Mouse (Mus musculus) kidney, adult 8-10 months (tissue): ENCODE measurements at regions not wholly inside any gene's neighbourhood (a gene's known extent, or its start where the extent isn't known, plus 50 kb on each side); places are given as distances from the start of the nearest gene placed in this dataset.
"Not testable (repeated sequence)": the region's sequence is repeated elsewhere in the genome, so short reads cannot be mapped to it uniquely, and the experiment has no call there.

Experiments used
- DNase-seq, 2 experiments: peaks; one replicate each; pipeline ENCODE4 v3.0.0; 2022

DNA sequence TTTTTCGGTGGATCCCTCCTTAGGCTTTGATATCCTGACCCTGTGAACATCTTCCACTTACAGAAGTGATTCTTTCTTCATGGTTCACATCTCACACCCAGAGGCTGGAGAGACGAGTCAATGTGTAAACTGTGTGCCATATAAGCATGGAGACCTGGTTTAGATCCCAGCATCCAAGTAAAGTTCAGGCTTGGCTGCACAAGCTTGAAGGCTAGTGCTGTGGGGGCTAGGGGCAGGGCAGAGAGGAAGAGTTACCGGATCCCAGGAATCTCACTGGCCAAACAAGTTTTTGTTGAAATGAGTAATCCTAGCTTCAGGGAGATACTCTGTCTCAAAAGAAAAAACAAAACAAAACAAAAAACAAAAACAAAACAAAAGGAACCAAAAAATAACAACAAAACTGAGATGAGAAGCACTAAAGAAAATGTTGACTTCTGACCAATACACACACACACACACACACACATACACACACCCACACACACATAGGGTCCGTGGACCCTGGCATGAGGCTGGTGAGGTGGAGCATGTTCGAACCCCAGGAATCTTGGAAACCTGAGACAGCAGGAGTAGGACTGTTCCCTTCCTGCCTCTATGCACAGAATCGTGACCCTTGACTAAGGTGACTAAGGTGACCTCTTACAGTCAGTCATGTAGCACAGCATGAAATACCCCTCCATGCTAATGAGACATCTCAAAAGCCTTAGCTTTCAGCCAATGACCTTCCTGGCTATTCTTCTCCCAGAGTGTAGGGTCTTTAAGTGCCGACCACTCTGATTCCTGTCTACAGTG lies 55.2 kb downstream of the Gm12728 start:
- DNase-seq = no peak

DNA sequence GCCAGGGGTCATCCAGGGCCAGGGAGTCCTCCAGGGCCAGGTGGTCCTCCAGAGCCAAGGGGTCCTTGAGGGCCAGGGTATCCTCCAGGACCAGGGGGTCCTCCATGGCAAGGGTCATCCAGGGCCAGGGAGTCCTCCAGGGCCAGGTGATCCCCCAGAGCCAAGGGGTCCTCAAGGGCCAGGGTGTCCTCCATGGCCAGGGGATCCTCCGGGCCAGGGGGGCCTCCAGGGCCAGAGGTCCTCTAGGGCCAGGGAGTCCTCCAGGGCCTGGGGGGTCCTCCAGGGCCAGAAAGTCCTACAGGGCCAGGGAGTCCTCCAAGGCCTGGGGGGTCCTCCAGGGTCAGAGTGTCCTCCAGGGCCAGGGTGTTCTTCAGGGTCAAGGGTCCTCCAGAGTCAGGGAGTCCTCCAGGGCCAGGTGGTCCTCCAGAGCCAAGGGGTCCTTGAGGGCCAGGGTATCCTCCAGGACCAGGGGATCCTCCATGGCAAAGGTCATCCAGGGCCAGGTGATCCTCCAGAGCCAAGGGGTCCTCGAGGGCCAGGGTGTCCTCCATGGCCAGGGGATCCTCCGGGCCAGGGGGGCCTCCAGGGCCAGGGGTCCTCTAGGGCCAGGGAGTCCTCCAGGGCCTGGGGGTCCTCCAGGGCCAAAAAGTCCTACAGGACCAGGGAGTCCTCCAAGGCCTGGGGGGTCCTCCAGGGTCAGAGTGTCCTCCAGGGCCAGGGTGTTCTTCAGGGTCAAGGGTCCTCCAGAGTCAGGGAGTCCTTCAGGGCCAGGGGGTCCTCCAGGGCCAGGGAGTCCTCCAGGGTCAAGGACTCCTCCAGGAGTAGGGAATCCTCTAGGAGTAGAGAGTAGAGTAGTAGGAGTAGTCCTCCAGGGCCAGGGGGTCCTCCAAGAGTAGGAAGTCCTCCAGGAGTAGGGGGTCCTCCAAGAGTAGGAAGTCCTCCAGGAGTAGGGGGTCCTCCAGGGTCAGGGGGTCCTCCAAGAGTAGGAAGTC lies 56.6 kb downstream of the Gm12728 start:
- DNase-seq = not testable (repeated sequence)

GRCm38 (mm10) chr4:105853086-105853485 lies 63.4 kb downstream of the Gm12728 start:
- no peak for DNase-seq

DNA sequence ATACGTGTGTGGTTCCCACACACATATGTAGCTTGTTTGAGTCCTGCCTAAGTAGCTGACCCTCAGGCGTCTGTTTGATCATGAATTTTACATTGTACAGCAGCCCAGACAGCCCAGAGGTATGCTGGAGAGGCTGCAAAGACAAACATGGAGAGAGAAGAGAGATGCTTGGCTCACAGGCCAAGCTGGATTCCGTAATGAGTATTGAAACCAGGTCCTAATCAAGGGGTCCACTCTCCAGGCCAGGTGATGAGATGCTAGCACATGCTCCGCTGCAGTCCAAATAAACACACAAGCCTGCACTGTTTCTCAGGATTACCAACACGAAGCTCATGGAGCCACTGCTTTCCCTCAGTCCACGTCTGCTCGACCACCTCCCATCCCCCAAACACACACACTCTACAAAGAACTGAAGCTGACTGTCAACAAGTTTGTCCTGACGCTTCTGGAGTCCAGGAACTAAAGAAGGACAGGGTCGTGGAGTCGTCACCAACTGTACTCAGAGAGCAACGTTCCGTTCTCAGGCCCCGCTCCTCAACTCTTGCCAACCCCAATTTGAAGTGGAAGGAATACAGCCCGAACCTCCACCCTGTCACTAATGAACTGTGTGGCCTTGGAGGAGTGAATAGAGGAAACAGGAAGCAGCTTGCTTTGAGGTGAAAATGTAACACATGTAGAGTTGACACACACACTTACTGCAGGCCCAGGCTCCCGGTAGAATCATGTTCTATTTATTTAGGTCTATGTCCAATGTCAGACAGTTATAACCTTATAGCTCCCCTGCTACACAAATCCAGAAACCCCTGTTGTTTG lies 69.6 kb downstream of the Gm12728 start:
- DNase-seq = no peak

GRCm38 (mm10) chr4:105860930-105861653 lies 71.4 kb downstream of the Gm12728 start:
- no peak for DNase-seq

GRCm38 (mm10) chr4:105861654-105862037 lies 72.0 kb downstream of the Gm12728 start:
- DNase-seq = no peak

GRCm38 (mm10) chr4:105870512-105870911 lies 80.8 kb downstream of the Gm12728 start:
- no peak for DNase-seq

- DNase-seq = no peak
Measured at GRCm38 (mm10) chr4:105877246-105877645, 87.6 kb downstream of the Gm12728 start.

- DNase-seq = no peak
Measured at GRCm38 (mm10) chr4:105879891-105880290, 90.2 kb downstream of the Gm12728 start.

GRCm38 (mm10) chr4:105884791-105885190 lies 95.1 kb downstream of the Gm12728 start:
- DNase-seq = no peak

DNA sequence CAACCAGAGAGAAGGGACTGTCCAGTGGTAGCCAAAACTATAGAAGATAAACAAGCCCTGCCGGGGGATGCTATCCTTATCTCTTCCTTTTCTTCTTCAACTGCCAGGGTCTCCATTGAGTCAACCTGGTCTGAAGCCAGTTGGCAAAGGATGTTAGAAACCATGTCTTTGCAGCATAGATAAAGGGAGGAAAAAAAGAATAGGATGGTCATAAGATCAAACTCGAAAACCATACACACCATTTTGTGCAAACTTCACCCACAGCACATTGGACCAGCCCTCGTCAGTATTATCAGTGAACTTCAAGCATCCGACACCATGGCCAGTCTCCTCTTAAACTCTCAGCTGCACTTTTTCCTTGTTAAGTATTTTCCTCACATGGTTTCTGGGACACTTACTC lies 101.8 kb downstream of the Gm12728 start:
- no peak for DNase-seq

- no peak for DNase-seq
Measured at GRCm38 (mm10) chr4:105892065-105892464, 102.4 kb downstream of the Gm12728 start.

DNA sequence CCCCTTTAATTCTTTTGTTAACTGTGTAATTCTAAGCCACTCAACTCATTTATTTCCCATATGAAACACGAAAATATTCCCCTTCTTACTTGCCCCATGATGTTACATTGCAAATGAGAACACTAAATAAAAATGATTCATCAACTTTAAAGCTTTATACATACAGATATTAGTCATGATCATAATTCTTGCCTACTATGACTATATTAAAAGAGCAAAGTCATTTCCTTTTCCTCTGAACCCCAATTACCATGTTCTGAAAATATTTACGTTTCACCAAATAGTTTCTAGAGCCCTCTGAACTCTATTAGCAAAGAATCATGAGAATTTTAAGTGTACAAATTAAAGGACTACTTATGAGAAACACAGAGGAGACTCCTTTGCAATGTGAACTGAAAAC lies 105.4 kb downstream of the Gm12728 start:
- no peak for DNase-seq

DNA sequence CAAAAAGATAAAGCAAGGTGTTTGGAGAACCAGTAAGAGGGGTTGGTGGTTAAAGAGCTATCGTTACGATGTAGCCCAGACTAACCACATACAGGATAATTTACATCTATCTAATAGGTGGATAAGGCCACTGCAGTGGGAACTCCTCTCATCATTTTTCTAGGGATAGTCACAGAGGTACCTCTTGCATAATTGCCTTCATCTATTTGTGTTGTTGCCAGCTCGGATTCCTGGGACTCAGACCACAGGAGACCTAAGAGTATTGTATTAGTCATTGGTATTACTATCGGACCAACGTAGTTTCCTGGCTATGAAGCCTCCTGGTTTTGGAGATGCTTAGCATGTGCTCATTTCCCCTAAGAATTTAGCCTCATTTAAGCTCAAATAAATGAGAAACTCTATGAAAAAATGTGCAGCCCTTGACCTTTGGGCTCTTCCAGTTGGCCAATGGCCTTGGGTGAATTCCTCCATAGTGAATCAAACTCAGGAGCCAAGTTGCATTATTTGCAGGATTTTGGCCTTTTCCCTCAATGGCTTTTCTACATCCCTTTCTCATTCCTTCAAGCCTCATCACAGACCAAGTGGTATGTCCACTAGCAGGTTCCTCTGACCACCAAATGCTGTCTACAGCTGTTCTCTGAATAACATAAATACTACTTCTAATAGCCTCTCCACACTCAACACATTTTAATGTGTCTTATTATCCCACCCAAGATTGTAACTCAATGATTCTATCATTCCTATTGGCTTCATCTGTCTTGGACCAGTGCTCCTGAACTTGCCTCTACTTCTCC lies 108.6 kb downstream of the Gm12728 start:
- DNase-seq = no peak

GRCm38 (mm10) chr4:105904896-105905295 lies 115.2 kb downstream of the Gm12728 start:
- no peak for DNase-seq

- DNase-seq = no peak
Measured at GRCm38 (mm10) chr4:105906411-105906810, 116.7 kb downstream of the Gm12728 start.

DNA sequence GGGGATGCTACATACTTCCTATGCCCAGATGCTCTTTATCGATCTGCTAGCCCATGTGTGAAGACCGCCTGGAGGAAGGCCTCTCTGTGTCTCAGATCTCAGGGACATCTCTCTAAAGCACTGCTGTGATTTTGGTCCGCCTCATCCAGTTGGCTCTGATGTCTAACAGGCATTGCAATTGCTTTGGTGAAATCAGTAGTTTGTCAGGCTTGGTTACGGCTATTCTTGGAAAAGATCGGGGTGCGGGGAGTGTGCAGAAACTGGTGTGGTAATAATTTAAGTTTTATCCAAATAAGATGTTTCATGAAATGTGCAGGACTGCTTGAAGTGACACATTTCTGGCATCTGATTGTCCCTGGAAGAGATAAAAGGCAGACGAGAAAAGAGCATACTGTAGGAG lies 117.9 kb downstream of the Gm12728 start:
- no peak for DNase-seq

- DNase-seq = no peak
Measured at GRCm38 (mm10) chr4:105908281-105908680, 118.6 kb downstream of the Gm12728 start.

DNA sequence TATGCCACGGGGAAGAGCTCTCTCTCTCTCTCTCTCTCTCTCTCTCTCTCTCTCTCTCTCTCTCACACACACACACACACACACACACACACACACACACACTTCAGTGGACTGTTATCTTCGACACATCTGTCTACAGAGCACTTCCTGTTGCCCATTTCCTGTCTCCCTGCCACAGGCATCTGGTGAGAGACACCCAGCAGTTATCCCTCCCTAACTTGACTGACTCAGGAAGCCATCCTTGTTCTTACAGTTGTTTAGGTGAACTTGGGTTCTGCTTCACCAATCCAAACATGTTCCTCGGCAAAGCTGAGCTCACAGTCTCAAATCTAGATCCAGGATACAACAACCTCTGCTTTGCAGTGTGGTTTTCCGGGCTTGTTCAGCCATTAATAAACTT lies 119.6 kb downstream of the Gm12728 start:
- DNase-seq = no peak

- DNase-seq = no peak
Measured at GRCm38 (mm10) chr4:105910666-105911065, 121.0 kb downstream of the Gm12728 start.

GRCm38 (mm10) chr4:105911678-105912077 lies 122.0 kb downstream of the Gm12728 start:
- no peak for DNase-seq
